Mouse (Mus musculus) cerebellum, adult 9-10 months (tissue): Measurements from ENCODE around the gene Vezf1.
"Not testable (repeated sequence)": the region's sequence is repeated elsewhere in the genome, so short reads cannot be mapped to it uniquely, and the experiment has no call there.

Experiments used
- DNase-seq: peaks from one replicate; pipeline ENCODE4 v3.0.0; 2022

Vezf1 gene

GRCm38 (mm10) chr11:88067586-88068410 is at the start of gene Vezf1:
Gene Vezf1 (plus strand): TSS chr11:88068279.
- DNase-seq = peak; percentile 75

GRCm38 (mm10) chr11:88023933-88024332 is 44.1 kb upstream of the Vezf1 start:
- DNase-seq = no peak

GRCm38 (mm10) chr11:88027391-88028035 is 40.6 kb upstream of the Vezf1 start:
- no peak for DNase-seq

GRCm38 (mm10) chr11:88028193-88028684 is 39.8 kb upstream of the Vezf1 start:
- no peak for DNase-seq

GRCm38 (mm10) chr11:88030219-88030618 is 37.9 kb upstream of the Vezf1 start:
- no peak for DNase-seq

- DNase-seq = no peak
These were observed 37.2 kb upstream of the Vezf1 start for GRCm38 (mm10) chr11:88030836-88031235.

GRCm38 (mm10) chr11:88031753-88032152 is 36.3 kb upstream of the Vezf1 start:
- DNase-seq = no peak

- no peak for DNase-seq
These were observed 32.1 kb upstream of the Vezf1 start for GRCm38 (mm10) chr11:88035970-88036369.

- no peak for DNase-seq
These were observed 31.3 kb upstream of the Vezf1 start for GRCm38 (mm10) chr11:88036761-88037251.

GRCm38 (mm10) chr11:88037386-88037785 is 30.7 kb upstream of the Vezf1 start:
- no peak for DNase-seq

GRCm38 (mm10) chr11:88039066-88039465 is 29.0 kb upstream of the Vezf1 start:
- no peak for DNase-seq

GRCm38 (mm10) chr11:88044314-88044713 is 23.8 kb upstream of the Vezf1 start:
- no peak for DNase-seq

- not testable (repeated sequence) for DNase-seq
These were observed 22.9 kb upstream of the Vezf1 start for GRCm38 (mm10) chr11:88045159-88045558.

GRCm38 (mm10) chr11:88045878-88046277 is 22.2 kb upstream of the Vezf1 start:
- DNase-seq = no peak

- DNase-seq = peak; percentile 63
These were observed 21.6 kb upstream of the Vezf1 start for GRCm38 (mm10) chr11:88046323-88046937.

GRCm38 (mm10) chr11:88046944-88047794 is 20.9 kb upstream of the Vezf1 start, which contains the start of gene Srsf1:
Gene Srsf1 (plus strand): TSS chr11:88047373.
- DNase-seq = peak; percentile 97

GRCm38 (mm10) chr11:88047871-88048531 is 20.1 kb upstream of the Vezf1 start:
- peak; percentile 75 for DNase-seq

- no peak for DNase-seq
These were observed 19.0 kb upstream of the Vezf1 start for GRCm38 (mm10) chr11:88048961-88049670.

GRCm38 (mm10) chr11:88049732-88050131 is 18.3 kb upstream of the Vezf1 start:
- DNase-seq = no peak

- DNase-seq = no peak
These were observed 15.4 kb upstream of the Vezf1 start for GRCm38 (mm10) chr11:88052638-88053037.

- peak; percentile 25 for DNase-seq
These were observed 14.3 kb upstream of the Vezf1 start for GRCm38 (mm10) chr11:88053821-88054220.
